Mouse (Mus musculus) kidney, adult 2 months (tissue): Measurements from ENCODE around the gene Gpr183.

Experiments
- CTCF ChIP-seq: fragments of 200-500 bp; conservative IDR thresholded peaks from 2 replicates; pipeline ENCODE4 v1.5.1; 2011; ENCODE audit warnings: low read depth, mild to moderate bottlenecking, control low read depth, low read length, moderate library complexity, mixed read lengths; ENCODE audit not compliant: insufficient read depth, insufficient read length
- POLR2A ChIP-seq: fragments of 200-500 bp; IDR thresholded peaks from one replicate; pipeline ENCODE4 v1.6.1; 2011; ENCODE audit warnings: low read depth, low read length, control low read depth

GRCm38 (mm10) chr14:121963942-121964335 is 1.1 kb downstream of the Gpr183 start:
- TF ChIP-seq POLR2A (no peak), CTCF (no peak)
